Mouse (Mus musculus) myocyte (in vitro differentiated cells): ENCODE data around the gene Dhx37.

Source experiments
- CEBPB ChIP-seq: IDR thresholded peaks from 2 replicates; pipeline ENCODE4 v1.6.1; 2011; ENCODE audit warnings: mild to moderate bottlenecking, moderate library complexity; ENCODE audit not compliant: poor library complexity, insufficient read depth, severe bottlenecking
- E2F4 ChIP-seq: IDR thresholded peaks from one replicate; pipeline ENCODE4 v1.6.1; 2011; ENCODE audit warnings: mild to moderate bottlenecking, control low read depth, moderate library complexity; ENCODE audit not compliant: insufficient read depth
- MAX ChIP-seq: IDR thresholded peaks from one replicate; pipeline ENCODE4 v1.6.1; 2011; ENCODE audit warnings: low read depth, mild to moderate bottlenecking, control low read depth

- no peak for TF ChIP-seq MAX
- TF ChIP-seq E2F4 = no peak
- TF ChIP-seq CEBPB = peak; percentile 99
These were observed 41.8 kb upstream of the Dhx37 start, which contains the start of gene Aacs for GRCm38 (mm10) chr5:125475601-125476285.
